Mouse (Mus musculus): ENCODE measurements around the gene Pxmp4. TPM values are rescaled to one million over a fixed set of nuclear protein-coding genes. Genes with fewer than 3 reads are reported as not detected.
A peak's percentile ranks its signal among the peaks of the same experiment; 100 is the strongest.

Gene Pxmp4
- polyA plus RNA-seq (2012; rRNA removed) (20.6 and 21.2 TPM in 2 replicates), polyA plus RNA-seq (2014; fragmentation: Nextera tagmentation; extraction: Ambion mirVana) (27.0 and 27.6 TPM in 2 replicates)

GRCm38 (mm10) chr2:154603638-154604153 is at the start of gene Pxmp4:
Gene Pxmp4, minus strand, starts transcription at chr2:154603708.
- peak; percentile 98 for DNase-seq (ENCODE audit: low spot score)
- Histone ChIP-seq H3K4me1 (ENCODE audit: control insufficient read depth, insufficient read depth, low read length) (peaks cover 6% of the 10 kb centered on the region; the same call in 1 of the 2 replicates), H3K9me3 (ENCODE audit: control insufficient read depth, low read length) (no peaks in the 10 kb centered on the region), H3K36me3 (ENCODE audit: control insufficient read depth, insufficient read depth, low read length) (no peaks in the 10 kb centered on the region), H3K4me3 (replicated peaks; ENCODE audit: low read length) (peak within 1 kb of the TSS; percentile 76), H3K27ac (replicated peaks; ENCODE audit: low read depth, low read length) (no peak within 1 kb of the TSS), H3K4me2 (replicated peaks; ENCODE audit: low read depth, low read length, severe bottlenecking) (peak within 1 kb of the TSS; percentile 77), H3K9ac (ENCODE audit: low read depth, low read length, severe bottlenecking) (peak within 1 kb of the TSS; percentile 77), H3K27me3 (ENCODE audit: control insufficient read depth, insufficient read depth, low read length) (no peaks in the 10 kb centered on the region)
- peak; percentile 100 for ATAC-seq (ENCODE audit: low FRiP score, low read depth)
- WGBS, result 0% methylated on average over 12 of the region's 13 CpGs
- 0 out of 2 replicates have a peak, but pooled peaks have one; percentile 36 for TF ChIP-seq POLR2A (IDR thresholded peaks at IDR 0.05; ENCODE audit: borderline replicate concordance, extremely low read depth, insufficient read depth, insufficient read length)

DNA sequence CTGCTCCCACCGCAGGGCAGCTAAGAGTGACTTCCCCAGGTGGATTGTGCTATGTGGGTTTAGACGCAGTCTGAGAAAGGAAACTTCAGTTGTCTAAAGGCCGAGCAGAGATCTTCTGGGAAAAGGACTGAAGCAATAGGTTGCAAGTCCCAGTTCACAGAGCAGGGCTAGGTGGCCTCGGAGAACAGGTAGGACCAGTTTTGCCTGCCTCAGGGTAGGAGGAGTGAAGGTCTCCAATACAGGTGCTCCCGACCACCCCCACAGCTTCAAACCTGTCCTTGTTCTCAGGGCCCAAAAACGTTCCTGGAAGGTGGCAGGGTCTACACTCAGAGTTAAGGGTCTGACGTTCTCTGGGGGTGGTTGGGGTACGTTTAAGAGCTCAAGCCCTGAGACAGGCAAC is 47.9 kb upstream of the Pxmp4 start, which contains the start of gene Chmp4b:
Chmp4b (plus strand) TSS at position 343 of the 400 bp plus-strand sequence.
- WGBS, result 48% methylated on average over 8 of the region's 8 CpGs
- no peaks in the 10 kb centered on the region for H3K36me3 ChIP-seq (ENCODE audit: control insufficient read depth, insufficient read depth, low read length)
- ATAC-seq (ENCODE audit: low FRiP score, low read depth) (no peak), DNase-seq (ENCODE audit: low spot score) (no peak)
- H3K4me2 ChIP-seq (replicated peaks; ENCODE audit: low read depth, low read length, severe bottlenecking), result no peak within 1 kb of the TSS
- no peak within 1 kb of the TSS for H3K27ac ChIP-seq (replicated peaks; ENCODE audit: low read depth, low read length)
- no peaks in the 10 kb centered on the region for H3K27me3 ChIP-seq (ENCODE audit: control insufficient read depth, insufficient read depth, low read length)
- H3K4me1 ChIP-seq (ENCODE audit: control insufficient read depth, insufficient read depth, low read length), result peaks cover 2% of the 10 kb centered on the region; the same call in 1 of the 2 replicates
- H3K9ac ChIP-seq (ENCODE audit: low read depth, low read length, severe bottlenecking), result no peak within 1 kb of the TSS
- no peak for TF ChIP-seq POLR2A (IDR thresholded peaks at IDR 0.05; ENCODE audit: borderline replicate concordance, extremely low read depth, insufficient read depth, insufficient read length)
- no peak within 1 kb of the TSS for H3K4me3 ChIP-seq (replicated peaks; ENCODE audit: low read length)
- H3K9me3 ChIP-seq (ENCODE audit: control insufficient read depth, low read length), result no peaks in the 10 kb centered on the region

- no peaks in the 10 kb centered on the region for H3K27me3 ChIP-seq (ENCODE audit: control insufficient read depth, insufficient read depth, low read length)
- H3K36me3 ChIP-seq (ENCODE audit: control insufficient read depth, insufficient read depth, low read length), result peaks cover 5% of the 10 kb centered on the region; the same call in 1 of the 2 replicates
- DNase-seq (ENCODE audit: low spot score) (no peak), ATAC-seq (ENCODE audit: low FRiP score, low read depth) (no peak)
- TF ChIP-seq POLR2A (IDR thresholded peaks at IDR 0.05; ENCODE audit: borderline replicate concordance, extremely low read depth, insufficient read depth, insufficient read length), result no peak
- no peaks in the 10 kb centered on the region for H3K4me1 ChIP-seq (ENCODE audit: control insufficient read depth, insufficient read depth, low read length)
- no peak overlapping the region for H3K4me2 ChIP-seq (replicated peaks; ENCODE audit: low read depth, low read length, severe bottlenecking)
- no peak overlapping the region for H3K27ac ChIP-seq (replicated peaks; ENCODE audit: low read depth, low read length)
- WGBS, result 91% methylated on average over 3 of the region's 3 CpGs
- H3K9ac ChIP-seq (ENCODE audit: low read depth, low read length, severe bottlenecking), result no peak overlapping the region
- H3K9me3 ChIP-seq (ENCODE audit: control insufficient read depth, low read length), result no peaks in the 10 kb centered on the region
- H3K4me3 ChIP-seq (replicated peaks; ENCODE audit: low read length), result no peak overlapping the region
These were observed 46.9 kb upstream of the Pxmp4 start for GRCm38 (mm10) chr2:154650404-154650803.

GRCm38 (mm10) chr2:154648086-154648485 is 44.6 kb upstream of the Pxmp4 start:
- Histone ChIP-seq H3K4me2 (replicated peaks; ENCODE audit: low read depth, low read length, severe bottlenecking) (no peak overlapping the region), H3K9me3 (ENCODE audit: control insufficient read depth, low read length) (no peaks in the 10 kb centered on the region), H3K27ac (replicated peaks; ENCODE audit: low read depth, low read length) (no peak overlapping the region), H3K36me3 (ENCODE audit: control insufficient read depth, insufficient read depth, low read length) (peaks cover 21% of the 10 kb centered on the region), H3K27me3 (ENCODE audit: control insufficient read depth, insufficient read depth, low read length) (no peaks in the 10 kb centered on the region), H3K9ac (ENCODE audit: low read depth, low read length, severe bottlenecking) (no peak overlapping the region), H3K4me3 (replicated peaks; ENCODE audit: low read length) (no peak overlapping the region), H3K4me1 (ENCODE audit: control insufficient read depth, insufficient read depth, low read length) (no peaks in the 10 kb centered on the region)
- ATAC-seq (ENCODE audit: low FRiP score, low read depth) (no peak), DNase-seq (ENCODE audit: low spot score) (no peak)
- 32% methylated on average over 3 of the region's 3 CpGs for WGBS
- TF ChIP-seq POLR2A (IDR thresholded peaks at IDR 0.05; ENCODE audit: borderline replicate concordance, extremely low read depth, insufficient read depth, insufficient read length), result no peak

DNA sequence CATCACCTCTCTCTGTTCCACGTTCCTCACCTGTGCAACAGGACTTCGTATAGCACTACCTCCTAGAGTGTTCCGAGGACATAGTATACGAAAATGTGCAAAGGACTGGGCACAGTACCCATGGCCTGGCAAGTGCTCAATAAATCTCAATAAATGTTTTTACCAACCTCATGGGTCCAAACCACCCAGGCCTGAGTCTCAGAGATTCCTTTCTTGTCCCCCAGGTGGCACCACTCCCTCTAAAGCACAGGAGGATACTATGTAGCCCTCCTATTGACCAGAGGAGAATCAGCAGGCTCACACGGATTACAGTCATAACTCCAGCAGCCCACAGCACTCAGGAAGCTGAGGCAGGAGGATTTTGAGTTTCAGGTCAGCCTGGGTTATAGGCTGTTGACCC is 43.1 kb upstream of the Pxmp4 start:
- no peak for ATAC-seq (ENCODE audit: low FRiP score, low read depth)
- TF ChIP-seq POLR2A (IDR thresholded peaks at IDR 0.05; ENCODE audit: borderline replicate concordance, extremely low read depth, insufficient read depth, insufficient read length), result no peak
- 86% methylated on average over 5 of the region's 5 CpGs for WGBS

More for the DNA sequence above, 43.1 kb upstream of the Pxmp4 start:
- no peak overlapping the region for H3K27ac ChIP-seq (replicated peaks; ENCODE audit: low read depth, low read length)
- H3K9me3 ChIP-seq (ENCODE audit: control insufficient read depth, low read length), result no peaks in the 10 kb centered on the region
- H3K4me2 ChIP-seq (replicated peaks; ENCODE audit: low read depth, low read length, severe bottlenecking), result no peak overlapping the region
- no peak overlapping the region for H3K9ac ChIP-seq (ENCODE audit: low read depth, low read length, severe bottlenecking)
- H3K4me1 ChIP-seq (ENCODE audit: control insufficient read depth, insufficient read depth, low read length), result no peaks in the 10 kb centered on the region
- no peak overlapping the region for H3K4me3 ChIP-seq (replicated peaks; ENCODE audit: low read length)
- DNase-seq (ENCODE audit: low spot score), result no peak
- H3K36me3 ChIP-seq (ENCODE audit: control insufficient read depth, insufficient read depth, low read length), result peaks cover 21% of the 10 kb centered on the region
- H3K27me3 ChIP-seq (ENCODE audit: control insufficient read depth, insufficient read depth, low read length), result no peaks in the 10 kb centered on the region
